Comparison of ENCODE assay signal across 13 mouse cellular contexts in the genomic region with DNA sequence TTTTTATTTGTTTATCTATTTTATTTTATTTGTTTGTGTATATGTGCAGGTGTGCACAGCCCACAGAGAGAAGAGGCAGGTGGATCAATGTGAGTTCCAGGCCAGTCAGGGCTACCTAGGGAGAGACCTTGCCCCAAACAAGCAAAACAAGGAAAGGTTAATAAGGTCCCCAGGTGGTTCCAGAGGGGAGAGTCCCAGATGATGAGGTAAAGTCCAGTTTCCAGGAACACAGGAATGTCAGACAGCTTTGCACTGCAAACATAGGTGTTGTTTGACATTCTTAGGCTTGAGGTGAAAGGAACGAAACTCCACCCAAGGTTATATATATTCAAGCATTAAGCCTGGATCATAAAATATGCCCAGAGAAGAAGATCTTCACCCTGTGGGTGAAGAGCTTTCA.
"Had no signal": no experiment of that assay in that cellular context is flagged by ENCODE, and none has a peak within 500 bp of the region (broad histone marks: within the 10 kb centered on the region; RNA-seq: fewer than 3 reads in every experiment).

No protein-coding gene starts in this region.

- H3K27ac ChIP-seq: hindbrain, embryonic 14.5 days; left cerebral cortex, adult 2 months; limb, embryonic 10.5 days; midbrain, embryonic 12.5 days; neural tube, embryonic 13.5 days had no signal

- H3K9me3 ChIP-seq: limb, embryonic 10.5 days; midbrain, embryonic 12.5 days; neural tube, embryonic 13.5 days had no signal

- H3K4me1 ChIP-seq: limb, embryonic 10.5 days; midbrain, embryonic 12.5 days had no signal

- ATAC-seq: midbrain, embryonic 16.5 days had no signal

- H3K4me2 ChIP-seq: hindbrain, embryonic 14.5 days; midbrain, embryonic 12.5 days; neural tube, embryonic 13.5 days had no signal

- H3K27me3 ChIP-seq: midbrain, embryonic 12.5 days; neural tube, embryonic 13.5 days had no signal

- H3K9ac ChIP-seq: hindbrain, embryonic 14.5 days; midbrain, embryonic 12.5 days; neural tube, embryonic 13.5 days had no signal

- DNase-seq: kidney, adult 11 months; kidney, adult 9 months; kidney, postnatal 10 days; lung, adult 18-20 months; right cerebral cortex, postnatal 4 days; spleen, adult 18-20 months; thymus, adult 18-20 months had no signal

- H3K4me3 ChIP-seq: left cerebral cortex, adult 2 months; limb, embryonic 10.5 days; midbrain, embryonic 12.5 days; neural tube, embryonic 13.5 days had no signal

- H3K36me3 ChIP-seq: limb, embryonic 10.5 days; midbrain, embryonic 12.5 days; neural tube, embryonic 13.5 days had no signal
